Mouse (Mus musculus): ENCODE measurements around the gene Slc27a3.

- TF ChIP-seq GATA1 (IDR thresholded peaks at IDR 0.05; ENCODE audit: low read length) = no peak
- no peak for TF ChIP-seq TAL1 (IDR thresholded peaks at IDR 0.05; ENCODE audit: low read length)
Measured at GRCm38 (mm10) chr3:90412312-90413010, 22.7 kb upstream of the Slc27a3 start.

Data from erythroblast, embryonic 14.5 days (primary cell).